Mouse (Mus musculus): ENCODE measurements at regions not wholly inside any gene's neighbourhood (a gene's known extent, or its start where the extent isn't known, plus 50 kb on each side); places are given as distances from the start of the nearest gene placed in this dataset.

DNA sequence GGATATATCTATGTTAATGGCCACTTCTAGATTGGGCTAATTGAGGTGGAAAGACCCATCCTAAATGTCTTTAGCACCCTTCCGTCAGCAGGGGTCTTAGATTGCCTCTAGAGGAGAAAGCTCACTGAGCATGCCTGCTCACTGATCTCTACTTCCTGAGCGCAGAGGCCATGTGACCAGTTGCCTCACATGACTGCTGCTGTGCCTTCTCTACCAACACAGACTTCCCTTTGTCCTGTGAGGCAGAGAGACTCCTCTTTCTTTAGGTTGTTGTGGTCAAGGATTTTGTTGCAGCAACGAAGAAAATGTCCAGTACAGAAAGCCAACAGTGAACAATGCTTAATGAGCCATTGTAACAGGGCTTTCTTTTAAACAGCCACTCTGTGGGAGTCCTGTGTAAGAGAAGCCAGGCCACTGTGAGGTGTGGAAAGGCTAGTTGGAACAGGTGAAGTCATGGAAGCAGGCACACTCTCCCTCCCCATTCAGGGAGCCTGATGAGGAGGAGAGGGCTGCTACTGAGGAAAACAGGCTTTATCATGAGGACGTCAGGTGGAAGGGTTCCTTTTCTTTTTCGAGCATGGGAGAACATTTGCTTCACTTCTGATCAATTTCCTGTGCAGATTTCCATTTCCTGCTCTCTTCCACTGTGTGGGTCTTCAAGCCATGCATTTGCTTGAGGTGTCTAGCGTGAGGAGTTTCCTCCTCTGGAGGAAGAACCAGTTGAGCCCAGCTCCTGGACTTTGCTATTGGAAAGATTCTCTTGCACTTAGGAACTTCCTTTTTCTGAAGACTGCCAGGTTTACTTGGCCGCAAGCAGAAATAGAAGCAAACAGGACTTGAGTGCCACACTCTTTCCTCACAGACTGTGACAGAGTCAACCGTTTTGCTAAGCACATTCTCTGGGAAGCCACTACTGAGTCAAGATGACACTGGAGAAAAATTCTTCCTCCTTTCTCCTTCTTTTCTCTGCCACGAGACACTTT lies 290.7 kb upstream of the Adgrl2 start:
- in situ Hi-C loops (cut with MboI, MseI): no loop called here

DNA sequence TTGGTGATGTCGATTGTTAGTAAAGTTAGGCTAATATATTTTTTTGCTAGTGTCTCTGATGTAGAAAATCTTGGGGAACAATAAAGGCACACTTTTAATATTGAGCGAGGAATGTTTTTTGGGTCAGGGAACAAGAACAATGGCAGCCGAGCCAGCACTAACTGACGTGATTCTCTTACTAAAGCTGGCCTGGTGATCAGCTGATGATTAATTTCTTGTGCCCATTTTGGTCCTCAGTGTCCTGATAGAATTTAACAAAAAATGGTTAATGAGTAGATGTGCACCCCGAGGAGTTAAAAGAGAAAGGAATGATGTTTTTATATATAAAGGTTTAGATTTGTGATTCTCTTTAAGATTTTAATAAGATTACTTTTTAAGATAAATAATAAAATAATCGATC lies 289.0 kb upstream of the Adgrl2 start:
- in situ Hi-C loops (cut with MboI, MseI): no loop called here

DNA sequence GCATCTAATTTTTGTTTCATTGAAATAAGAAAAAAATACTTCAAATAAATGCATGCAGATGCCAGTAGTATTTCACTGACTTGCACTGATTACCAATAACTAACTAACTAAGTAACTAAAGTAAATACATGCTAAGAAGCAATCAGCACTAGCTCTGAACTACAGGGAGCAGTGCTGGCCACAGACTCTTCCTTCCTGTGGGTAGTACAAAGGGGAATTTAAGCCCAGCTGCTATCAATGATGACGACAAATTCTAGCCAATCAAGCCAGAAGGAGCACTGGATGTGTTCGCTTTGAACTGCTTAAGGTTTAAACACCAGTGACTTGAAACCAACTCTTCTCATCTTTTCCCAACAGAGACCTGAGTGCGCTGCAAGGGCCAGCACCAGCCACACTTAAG lies 287.5 kb upstream of the Adgrl2 start:
- in situ Hi-C loops (cut with MboI, MseI): no loop called here

DNA sequence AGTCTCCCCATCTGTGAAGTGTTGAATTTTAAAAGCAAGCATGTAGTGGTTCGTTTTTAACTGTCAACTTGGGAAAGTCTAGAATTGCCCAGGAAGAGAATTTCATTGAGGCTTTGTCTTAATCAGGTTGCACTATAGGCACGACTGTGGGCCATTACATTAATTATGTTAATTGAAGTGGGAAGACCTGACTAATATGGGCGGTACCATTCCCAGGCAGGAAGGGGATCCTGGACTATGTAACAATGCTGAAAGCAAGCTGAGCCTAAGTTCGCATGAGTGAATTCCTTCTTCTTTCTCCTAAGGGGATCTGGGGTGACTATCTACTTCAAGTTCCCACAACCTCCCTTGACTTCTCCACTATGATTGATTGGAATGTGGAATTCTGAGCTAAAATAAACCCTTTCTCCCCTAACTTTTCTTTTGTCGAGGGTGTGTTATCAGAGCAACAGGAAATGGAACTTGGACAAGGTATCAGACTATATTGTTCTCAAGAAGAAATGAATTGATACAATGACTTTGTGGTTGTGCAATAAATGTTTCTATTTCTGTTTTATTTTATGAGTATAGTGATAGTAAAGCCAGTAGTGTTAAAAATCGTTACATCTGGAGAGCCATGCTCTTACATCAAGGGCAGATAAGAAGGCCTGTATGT lies 285.2 kb upstream of the Adgrl2 start:
- in situ Hi-C loops (cut with MboI, MseI): no loop called here

DNA sequence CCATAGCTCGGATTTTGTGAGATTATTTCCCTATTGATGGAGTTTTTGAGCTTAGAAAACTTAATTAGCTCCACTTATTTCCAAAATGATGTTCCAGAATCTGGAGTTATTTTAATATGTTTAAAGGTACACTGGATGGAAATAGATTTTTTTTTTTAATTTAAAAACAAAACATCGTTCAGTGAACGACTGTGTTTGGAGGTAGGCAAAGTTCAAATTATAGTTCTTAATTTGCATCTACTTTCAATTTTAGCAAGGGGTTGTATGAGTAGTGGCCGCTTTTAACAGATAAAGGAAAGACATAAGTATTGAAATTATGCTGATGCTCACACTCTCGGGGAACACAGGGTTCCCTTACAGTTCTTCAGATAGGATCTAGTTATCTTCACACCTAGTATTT lies 284.6 kb upstream of the Adgrl2 start:
- in situ Hi-C loops (cut with MboI, MseI): no loop called here

DNA sequence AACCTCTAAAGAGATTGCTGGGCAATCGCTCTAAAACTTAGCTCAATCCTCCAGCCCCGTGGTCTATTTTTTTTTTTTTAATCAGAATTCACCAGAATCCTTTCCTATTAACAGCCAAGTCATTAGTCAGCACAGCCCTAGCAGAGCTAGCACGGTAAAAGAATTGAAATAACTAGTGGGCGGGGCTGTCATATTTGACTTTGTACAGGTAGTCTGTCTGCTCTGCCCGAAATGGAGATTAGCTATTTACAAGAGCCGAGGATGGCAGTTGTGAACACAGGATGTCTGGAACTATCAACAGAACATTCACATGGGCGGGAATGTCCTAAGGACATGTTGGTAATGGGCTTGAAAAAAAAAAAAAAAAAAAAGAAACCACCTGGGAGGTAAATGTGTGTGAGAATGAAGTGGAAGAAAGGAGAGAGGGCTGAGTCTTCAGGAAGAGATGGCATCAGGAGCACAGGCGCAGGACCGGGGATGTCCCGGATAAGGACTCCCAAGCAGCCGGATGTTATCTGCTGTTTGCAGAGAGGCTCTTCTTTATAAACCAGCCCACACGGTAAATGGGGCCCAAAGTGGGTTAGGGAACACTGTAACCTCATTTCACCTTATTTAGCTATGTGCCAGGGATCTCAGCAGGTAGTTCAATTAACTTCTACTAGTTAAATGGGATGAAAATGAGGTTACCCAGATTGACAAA lies 283.8 kb upstream of the Adgrl2 start:
- in situ Hi-C loops (cut with MboI, MseI): no loop called here

DNA sequence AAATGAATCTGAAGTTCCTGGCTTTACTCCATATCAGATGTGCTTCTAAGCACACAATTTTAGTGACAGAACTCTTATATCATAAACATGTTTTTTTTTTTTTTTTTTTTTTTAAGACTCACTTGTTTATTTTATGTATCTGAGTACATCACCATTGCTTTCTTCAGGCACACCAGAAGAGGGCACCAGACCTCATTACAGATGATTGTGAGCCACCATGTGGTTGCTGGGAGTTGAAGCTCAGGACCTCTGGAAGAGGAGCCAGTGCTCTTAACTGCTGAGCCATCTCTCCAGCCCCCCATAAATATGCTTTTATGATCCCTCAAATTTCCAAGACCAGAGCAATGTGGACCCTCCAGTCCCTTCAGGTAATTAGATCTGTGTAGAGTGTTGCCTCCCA lies 280.1 kb upstream of the Adgrl2 start:
- in situ Hi-C loops (cut with MboI, MseI): no loop called here

DNA sequence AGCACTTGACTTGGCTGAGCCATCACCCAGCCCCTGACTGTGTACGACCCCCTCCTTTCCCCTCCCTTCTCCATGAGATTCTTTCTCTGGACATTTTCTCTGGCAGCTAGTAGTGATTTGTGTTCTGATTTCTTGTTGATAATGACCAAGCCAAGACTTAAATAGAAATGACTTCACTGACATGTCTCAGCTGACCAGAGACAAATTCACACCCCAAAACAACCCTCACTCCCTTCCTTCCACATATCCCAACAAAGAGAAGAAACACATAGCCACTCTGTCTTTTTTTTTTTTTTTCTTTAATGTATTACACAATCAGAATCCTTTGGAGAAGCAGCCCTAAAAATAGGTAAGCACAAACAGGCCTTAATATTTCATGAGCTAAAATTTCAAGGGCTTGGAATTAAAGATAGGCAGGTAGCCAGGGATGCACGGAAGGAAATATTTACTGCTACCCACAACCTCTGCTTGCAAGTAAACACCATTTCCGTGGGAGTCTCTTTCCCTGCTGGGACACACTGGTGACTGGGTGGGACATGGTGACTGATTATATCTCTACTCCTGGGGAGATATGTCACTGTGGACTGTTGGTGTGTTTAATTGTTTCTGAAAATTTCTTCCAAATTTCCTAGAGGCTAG lies 272.1 kb upstream of the Adgrl2 start:
- in situ Hi-C loops (cut with MboI, MseI): no loop called here

DNA sequence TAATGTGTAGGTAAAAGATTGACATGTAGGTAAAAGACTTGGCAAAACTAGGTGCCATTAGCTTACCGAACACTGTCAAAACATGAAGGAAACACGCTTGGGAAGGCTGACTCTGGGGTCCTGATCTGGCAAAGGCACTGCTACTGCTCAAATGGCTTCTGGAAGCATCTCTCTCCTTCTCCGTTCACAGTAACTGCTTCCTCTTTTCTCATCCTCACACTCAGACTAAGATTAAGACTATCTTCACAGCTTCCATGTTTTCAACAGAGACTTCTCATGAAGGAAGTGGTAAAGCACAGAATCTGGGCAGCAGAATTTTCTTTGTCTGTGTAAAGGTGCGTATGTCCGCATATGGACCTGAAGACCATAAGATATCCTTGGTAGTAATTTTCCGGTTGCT lies 271.4 kb upstream of the Adgrl2 start:
- in situ Hi-C loops (cut with MboI, MseI): no loop called here

DNA sequence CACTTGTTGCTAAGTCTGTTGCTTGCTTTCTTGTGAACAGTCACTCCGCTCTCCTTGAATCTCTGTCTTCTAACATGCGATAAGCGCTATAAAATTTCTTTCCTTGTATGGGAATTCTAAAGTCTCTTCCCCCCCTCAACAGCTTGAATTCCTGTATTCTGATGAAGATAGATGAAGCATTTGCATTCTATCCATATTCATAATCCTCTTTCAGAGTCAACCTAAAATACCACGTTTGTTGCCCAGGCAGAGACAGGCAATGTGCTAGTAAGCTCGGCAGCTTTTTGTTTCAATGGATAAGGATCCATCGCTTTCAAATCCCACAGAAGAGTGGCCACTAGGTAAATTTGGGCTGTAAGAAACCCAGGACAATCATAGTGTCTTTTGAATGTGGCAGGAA lies 268.5 kb upstream of the Adgrl2 start:
- in situ Hi-C loops (cut with MboI, MseI): no loop called here

DNA sequence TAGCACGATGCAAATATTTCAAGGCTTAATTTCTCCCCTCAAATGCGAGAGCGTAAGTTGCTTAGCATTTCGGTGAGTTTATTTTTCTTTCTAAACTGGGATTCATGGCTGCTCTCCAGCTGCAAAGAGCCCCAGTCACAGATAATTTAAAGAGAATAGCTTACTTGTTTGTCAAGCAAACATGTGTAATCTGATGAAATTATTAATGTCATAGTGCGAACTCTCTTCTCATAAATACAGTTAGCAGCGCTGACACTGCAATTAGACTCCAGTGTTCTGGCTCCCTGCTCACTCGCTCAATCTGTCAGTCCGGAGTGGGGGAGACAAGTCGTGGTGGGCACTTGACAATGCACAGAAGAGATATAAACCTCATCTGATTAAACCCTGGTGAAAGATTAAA lies 266.5 kb upstream of the Adgrl2 start:
- in situ Hi-C loops (cut with MboI, MseI): no loop called here

DNA sequence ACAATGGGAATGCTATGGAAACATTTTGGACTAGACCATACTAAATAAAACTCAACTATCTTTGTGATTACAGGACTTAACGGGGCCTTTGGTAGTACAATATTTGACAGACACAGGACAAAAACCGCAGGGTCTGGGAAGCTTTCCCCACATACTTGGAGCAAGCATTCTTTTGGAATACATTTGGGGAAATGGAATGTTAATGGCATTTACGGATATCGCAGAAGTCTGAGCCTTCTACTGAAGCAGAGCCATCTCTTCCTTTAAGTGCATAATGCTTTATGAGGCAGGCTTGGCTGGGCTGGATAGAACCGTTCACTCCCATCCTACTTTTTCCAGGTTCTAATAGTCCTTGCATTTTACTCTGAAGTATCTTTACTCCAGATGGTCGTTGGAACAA lies 262.7 kb upstream of the Adgrl2 start:
- in situ Hi-C loops (cut with MboI, MseI): no loop called here

DNA sequence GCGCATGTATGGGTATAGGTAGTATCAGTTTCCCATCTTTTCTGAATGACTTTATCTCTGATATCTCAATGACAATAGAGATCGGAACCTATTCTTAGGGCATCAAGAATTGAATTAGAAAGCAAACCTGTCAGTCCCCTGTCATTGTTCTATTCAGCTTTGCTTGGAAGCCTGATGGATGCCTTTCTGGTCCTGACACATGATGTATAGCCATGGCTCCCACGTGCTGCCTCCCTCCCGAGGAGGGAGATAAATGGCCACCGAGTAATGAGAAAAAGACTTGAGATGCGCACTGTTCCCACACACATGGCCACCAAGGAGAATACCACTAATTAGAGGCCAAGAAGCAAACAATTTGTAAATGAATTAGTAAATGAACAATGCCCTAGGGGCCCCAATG lies 261.8 kb upstream of the Adgrl2 start:
- in situ Hi-C loops (cut with MboI, MseI): no loop called here

DNA sequence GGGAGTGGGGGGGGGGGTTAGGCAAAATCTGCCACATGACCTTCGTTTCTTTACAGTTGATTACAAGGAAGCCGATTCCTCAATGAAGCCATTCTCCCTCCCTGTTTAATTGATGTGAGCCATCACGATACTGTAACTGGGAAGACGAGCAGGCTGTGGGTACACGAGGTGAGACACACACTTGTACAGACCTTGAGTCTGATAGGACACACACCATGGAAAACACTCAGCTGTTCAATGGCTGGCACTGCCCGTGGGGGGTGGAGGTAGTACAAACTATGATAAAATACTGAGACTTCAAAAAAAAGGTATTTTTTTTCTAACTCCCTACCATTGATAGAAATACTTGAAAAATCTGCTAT lies 257.3 kb upstream of the Adgrl2 start:
- in situ Hi-C loops (cut with MboI, MseI): no loop called here

DNA sequence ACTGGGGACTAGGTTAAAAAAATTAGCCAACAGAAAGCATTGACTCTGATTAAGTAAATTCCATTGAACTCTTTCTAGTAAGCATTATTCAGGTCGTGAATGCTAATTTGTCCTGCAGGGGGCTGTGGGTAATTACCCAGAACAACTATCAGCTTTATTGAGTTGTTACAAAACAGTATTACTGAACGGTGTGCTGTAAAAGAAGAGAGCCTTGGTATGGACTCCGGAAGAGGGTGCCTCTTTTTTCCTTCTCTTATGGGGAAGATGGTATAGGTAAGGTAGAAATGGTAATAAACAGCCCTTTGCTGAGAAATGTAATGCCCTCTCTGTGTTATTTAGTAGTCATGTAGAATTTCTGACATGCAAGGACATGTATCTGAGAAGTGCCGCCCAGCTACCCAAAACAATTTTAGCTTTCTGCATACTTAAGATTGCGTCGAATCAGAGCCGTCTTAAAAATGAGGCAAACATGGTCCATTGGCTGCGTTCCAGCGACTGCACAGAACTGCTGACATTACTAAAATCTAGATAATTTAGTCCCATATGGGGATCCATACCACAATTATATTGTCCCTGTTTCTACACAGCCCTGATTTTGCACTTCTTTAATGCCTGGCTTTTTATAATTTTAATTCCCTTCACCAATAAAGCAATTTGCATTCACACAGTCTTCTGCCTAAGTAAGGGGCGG lies 256.7 kb upstream of the Adgrl2 start:
- in situ Hi-C loops (cut with MboI, MseI): no loop called here

DNA sequence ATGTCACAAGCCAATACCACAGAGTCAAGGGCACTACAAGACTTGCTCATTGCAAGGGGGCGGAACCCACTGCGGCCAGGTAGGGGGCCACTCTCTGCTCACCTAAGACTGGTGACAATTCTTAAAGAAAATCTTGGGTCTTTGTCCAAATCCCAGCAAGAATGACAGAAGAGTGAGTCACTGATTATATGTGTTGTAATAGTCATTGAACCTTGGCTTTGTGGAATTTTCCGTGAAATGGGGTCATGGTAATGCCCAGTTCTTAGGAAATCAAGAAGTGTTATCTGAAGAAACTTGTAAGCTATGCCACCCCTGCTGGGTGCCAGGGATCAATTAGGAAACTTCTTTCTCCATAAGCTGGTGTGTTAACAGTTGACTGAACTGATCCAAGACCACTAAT lies 249.3 kb upstream of the Adgrl2 start:
- in situ Hi-C loops (cut with MboI, MseI): no loop called here

DNA sequence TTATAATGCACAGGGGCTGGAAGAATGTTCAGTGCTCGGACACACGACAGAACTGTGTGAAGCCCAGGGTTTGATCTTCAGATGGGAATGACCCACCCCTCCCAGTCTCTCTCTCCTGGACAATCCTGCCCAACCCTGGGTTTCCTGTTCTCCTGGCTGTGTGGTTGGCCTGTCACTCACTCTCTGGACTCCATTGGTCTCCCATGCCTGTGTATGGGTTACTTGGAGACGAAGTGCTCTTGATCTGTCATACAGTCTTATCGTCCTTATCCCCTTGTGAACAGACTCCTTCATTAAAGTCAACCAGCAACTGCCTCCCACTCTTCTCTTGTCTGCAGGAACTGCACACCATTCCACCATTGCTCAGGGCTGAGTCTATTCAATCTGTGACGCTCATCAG lies 247.7 kb upstream of the Adgrl2 start:
- in situ Hi-C loops (cut with MboI, MseI): no loop called here

DNA sequence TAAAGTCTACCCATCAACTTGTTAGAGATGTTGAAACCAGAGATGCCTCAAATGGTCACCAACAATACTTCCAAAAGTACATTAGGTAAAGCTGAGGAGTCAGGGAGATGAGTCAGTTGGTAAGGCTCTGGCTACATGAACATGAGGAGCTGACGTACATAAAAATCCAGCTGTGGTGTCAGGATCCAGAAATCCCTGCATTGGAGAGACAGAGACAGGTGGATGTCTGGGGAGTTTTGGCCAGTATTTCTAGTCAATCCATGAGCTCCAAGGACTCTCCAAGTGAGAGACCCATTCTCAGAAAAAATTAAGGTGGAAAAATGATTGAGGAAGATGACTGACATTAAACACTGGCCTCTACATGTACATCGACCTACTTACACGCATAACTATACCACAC lies 244.8 kb upstream of the Adgrl2 start:
- in situ Hi-C loops (cut with MboI, MseI): no loop called here

DNA sequence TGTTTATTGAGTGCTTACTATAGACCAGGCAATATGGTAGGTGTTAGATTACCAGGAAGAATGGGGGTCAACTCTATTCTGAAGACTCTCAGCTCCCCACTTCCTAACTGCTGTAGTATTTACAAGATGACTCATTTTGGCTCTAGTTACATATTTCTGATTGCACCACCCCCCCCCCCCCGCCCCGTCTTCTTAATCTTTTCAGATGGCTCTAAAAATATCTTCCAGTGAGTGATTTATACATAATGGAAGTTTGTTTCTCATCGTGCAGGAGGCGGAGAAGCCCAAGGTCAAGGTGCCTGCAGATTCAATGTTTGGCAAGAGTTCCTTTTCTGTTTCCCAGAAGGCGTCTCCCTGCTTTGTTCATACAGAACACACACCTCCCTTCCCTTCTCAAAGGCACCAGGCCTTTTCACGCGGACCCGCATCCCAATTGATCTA lies 243.4 kb upstream of the Adgrl2 start:
- in situ Hi-C loops (cut with MboI, MseI): no loop called here

DNA sequence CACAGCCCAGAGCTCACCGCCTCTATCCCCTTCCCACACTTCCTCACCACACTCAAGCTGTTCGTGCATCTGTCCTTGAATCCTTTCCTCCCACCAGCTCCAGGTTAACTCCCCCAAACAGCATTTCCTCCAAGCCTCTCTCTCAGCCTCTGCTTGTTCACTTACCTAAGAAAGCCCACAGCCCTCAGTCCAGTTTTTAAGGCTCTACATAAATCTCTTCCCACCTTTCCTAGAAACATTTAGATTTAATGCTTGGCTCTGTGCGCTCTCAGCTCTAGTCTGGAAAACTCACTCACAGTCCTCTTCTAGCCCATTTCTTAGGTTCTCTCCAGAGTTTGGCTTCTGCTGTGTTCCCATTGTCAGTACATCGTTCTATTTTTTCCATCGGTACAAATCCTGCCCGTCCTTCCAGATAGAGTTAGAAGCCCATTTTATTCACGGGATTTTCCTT lies 242.9 kb upstream of the Adgrl2 start:
- in situ Hi-C loops (cut with MboI, MseI): no loop called here

DNA sequence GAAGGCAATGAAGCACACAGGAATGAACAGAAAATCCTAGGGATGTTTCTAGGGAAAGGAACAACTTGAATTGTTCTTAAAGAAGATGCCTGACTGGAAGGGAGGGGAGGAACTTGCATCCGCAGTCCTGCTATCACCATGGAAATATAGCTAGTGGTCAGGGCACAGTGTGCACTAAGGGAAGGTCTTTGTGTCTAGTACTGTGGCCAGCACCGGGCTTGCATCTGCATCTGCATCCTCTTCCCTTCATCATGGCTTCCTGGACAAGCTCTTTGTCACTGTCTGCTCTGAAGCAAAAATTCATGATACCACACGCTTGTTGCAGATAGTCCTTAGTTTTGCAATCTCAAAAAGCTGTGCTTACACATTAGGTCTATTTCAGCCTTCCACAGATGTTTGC lies 241.0 kb upstream of the Adgrl2 start:
- in situ Hi-C loops (cut with MboI, MseI): no loop called here

Data from T-helper 2 cell (primary cell).